Mouse (Mus musculus) midbrain, embryonic 12.5 days (tissue): ENCODE data around the gene Mdc1. TPM values are rescaled to one million over a fixed set of nuclear protein-coding genes. Genes with fewer than 3 reads are reported as not detected.

Experiments
- ATAC-seq: fragments of 200-750 bp; cut with Nextera tagmentation; 2 replicates; pipeline ENCODE4 v1.8.0; 2017; ENCODE audit warnings: low read depth, moderate TSS enrichment, moderate library complexity; ENCODE audit not compliant: low FRiP score
- H3K27ac ChIP-seq: fragments of 300-500 bp; sonication (generic); replicated peaks from 2 replicates; pipeline ENCODE4 v1.5.1; 2016; ENCODE audit warnings: mild to moderate bottlenecking
- H3K27me3 ChIP-seq: fragments of 300-500 bp; sonication (generic); 2 replicates; pipeline ENCODE4 v1.6.1; 2016; ENCODE audit warnings: mild to moderate bottlenecking
- H3K36me3 ChIP-seq: fragments of 300-500 bp; sonication (generic); 2 replicates; pipeline ENCODE4 v1.6.1; 2016
- H3K4me1 ChIP-seq: fragments of 300-500 bp; sonication (generic); 2 replicates; pipeline ENCODE4 v1.6.1; 2016
- H3K4me2 ChIP-seq: fragments of 300-500 bp; sonication (generic); replicated peaks from 2 replicates; pipeline ENCODE4 v1.6.1; 2016; ENCODE audit warnings: mild to moderate bottlenecking, moderate library complexity
- H3K4me3 ChIP-seq: fragments of 300-500 bp; sonication (generic); 2 replicates; pipeline ENCODE4 v1.5.1; 2016; ENCODE audit warnings: mild to moderate bottlenecking
- H3K9ac ChIP-seq: fragments of 300-500 bp; sonication (generic); replicated peaks from 2 replicates; pipeline ENCODE4 v1.6.1; 2016; ENCODE audit warnings: mild to moderate bottlenecking, moderate library complexity
- H3K9me3 ChIP-seq: fragments of 300-500 bp; sonication (generic); 2 replicates; pipeline ENCODE4 v1.6.1; 2016; ENCODE audit warnings: mild to moderate bottlenecking
- WGBS: fragments of 180-500 bp; shearing (Covaris S2); methylation state at CpG from one replicate; pipeline ENCODE4 v1.1.7; 2016; 5-methylcytosine and 5-hydroxymethylcytosine counted together
- polyA plus RNA-seq: library from polyadenylated mRNA; unstranded; fragments of >200 nt; fragmentation: Nextera tagmentation; extraction: Ambion mirVana; gene quantifications from 2 replicates; pipeline ENCODE4 v1.2.1, GENCODE M21; 2016

The Mdc1 gene
- polyA plus RNA-seq, 1 experiment from 2014 or later: 20.3 TPM

DNA sequence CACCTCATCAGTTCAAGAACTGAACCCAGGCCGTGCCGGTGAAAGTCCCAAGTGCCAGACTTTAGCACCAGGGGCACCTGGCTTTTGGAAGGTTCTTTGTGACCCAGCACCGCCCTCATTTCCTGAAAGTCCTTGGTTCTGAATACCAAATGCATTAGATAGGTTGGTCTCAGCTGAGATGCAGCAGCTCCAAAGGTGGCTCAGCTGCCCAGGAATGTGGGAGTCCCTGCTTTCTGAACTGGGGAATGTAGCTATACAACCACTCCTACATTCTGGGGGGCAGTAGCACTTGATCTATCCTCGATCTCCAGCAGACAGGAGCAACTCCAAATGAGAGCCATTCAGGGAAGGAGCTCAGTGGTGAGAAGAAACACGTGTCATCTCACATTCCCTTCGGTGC, 28.6 kb upstream of the Mdc1 start:
- ATAC-seq: no peak
- no peaks in the 10 kb centered on the region for H3K36me3 ChIP-seq
- WGBS: 78% methylated on average over 6 of the region's 6 CpGs

DNA sequence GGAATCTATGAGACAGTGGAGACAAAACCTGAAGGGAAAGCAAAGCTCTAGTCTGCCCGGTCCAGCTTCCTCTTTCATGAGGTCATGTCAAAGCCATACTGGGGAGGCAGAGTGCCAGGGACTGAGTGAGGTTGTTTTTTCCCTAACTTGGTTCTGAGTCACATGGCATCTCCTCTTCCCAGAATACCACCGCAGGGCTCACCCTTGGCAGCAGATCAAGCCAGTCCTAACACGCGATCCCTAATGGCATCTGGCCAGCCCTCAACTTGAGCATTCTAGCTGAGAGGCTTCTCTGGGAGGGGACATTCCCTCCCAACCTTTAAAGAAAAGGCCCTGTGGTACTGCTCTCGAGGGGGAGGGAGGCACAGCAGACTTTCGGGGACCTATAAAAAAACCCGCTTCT, 28.1 kb upstream of the Mdc1 start:
- H3K36me3 ChIP-seq: no peaks in the 10 kb centered on the region
- no peak overlapping the region for H3K27ac ChIP-seq
- no peak for ATAC-seq
- H3K9me3 ChIP-seq: no peaks in the 10 kb centered on the region
- H3K9ac ChIP-seq: no peak overlapping the region
- 80% methylated on average over 7 of the region's 7 CpGs for WGBS
- no peak overlapping the region for H3K4me3 ChIP-seq
- no peaks in the 10 kb centered on the region for H3K27me3 ChIP-seq
- H3K4me2 ChIP-seq: no peak overlapping the region
- H3K4me1 ChIP-seq: peaks cover 5% of the 10 kb centered on the region; the same call in 1 of the 2 replicates

More for the DNA sequence above, 28.6 kb upstream of the Mdc1 start:
- Histone ChIP-seq H3K9me3 (no peaks in the 10 kb centered on the region), H3K27ac (no peak overlapping the region), H3K4me1 (peaks cover 5% of the 10 kb centered on the region; the same call in 1 of the 2 replicates), H3K4me2 (no peak overlapping the region), H3K27me3 (no peaks in the 10 kb centered on the region), H3K9ac (no peak overlapping the region), H3K4me3 (no peak overlapping the region)

GRCm38 (mm10) chr17:35813653-35814052, 27.7 kb upstream of the Mdc1 start:
- H3K9ac ChIP-seq: no peak overlapping the region
- H3K36me3 ChIP-seq: no peaks in the 10 kb centered on the region
- WGBS: 83% methylated on average over 7 of the region's 7 CpGs
- H3K4me3 ChIP-seq: no peak overlapping the region
- peaks cover 5% of the 10 kb centered on the region; the same call in 1 of the 2 replicates for H3K4me1 ChIP-seq
- no peak overlapping the region for H3K27ac ChIP-seq
- ATAC-seq: no peak
- H3K27me3 ChIP-seq: no peaks in the 10 kb centered on the region
- H3K4me2 ChIP-seq: no peak overlapping the region
- H3K9me3 ChIP-seq: no peaks in the 10 kb centered on the region

DNA sequence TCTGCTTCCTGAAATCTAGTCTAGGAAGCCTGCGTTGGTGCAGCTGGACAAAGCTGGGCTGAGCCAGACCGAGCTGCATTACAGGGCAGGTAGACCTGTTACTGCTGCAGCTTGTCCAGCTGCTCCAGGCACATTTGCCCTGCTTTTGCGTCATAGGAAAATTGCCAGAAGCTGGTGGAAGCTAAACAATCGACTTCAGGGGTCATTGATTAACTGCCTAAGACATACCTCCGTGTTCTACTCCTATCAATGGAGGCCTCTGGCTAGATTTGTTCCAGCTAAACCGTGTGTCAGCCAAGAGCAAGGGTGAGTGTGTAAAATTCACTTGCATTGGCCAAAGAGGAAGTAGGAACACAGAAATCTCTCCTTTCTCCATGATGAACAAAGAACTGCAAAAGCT, 26.6 kb upstream of the Mdc1 start:
- H3K4me3 ChIP-seq: no peak overlapping the region
- WGBS: 73% methylated on average over 6 of the region's 6 CpGs
- H3K4me1 ChIP-seq: peaks cover 5% of the 10 kb centered on the region; the same call in 1 of the 2 replicates
- ATAC-seq: no peak
- no peak overlapping the region for H3K4me2 ChIP-seq
- H3K27me3 ChIP-seq: peaks cover 8% of the 10 kb centered on the region
- H3K27ac ChIP-seq: no peak overlapping the region
- H3K9me3 ChIP-seq: no peaks in the 10 kb centered on the region
- no peak overlapping the region for H3K9ac ChIP-seq
- no peaks in the 10 kb centered on the region for H3K36me3 ChIP-seq

- Histone ChIP-seq H3K27ac (no peak overlapping the region), H3K4me3 (no peak overlapping the region), H3K36me3 (no peaks in the 10 kb centered on the region), H3K9me3 (no peaks in the 10 kb centered on the region), H3K4me2 (no peak overlapping the region), H3K9ac (no peak overlapping the region), H3K27me3 (peaks cover 18% of the 10 kb centered on the region), H3K4me1 (peaks cover 5% of the 10 kb centered on the region; the same call in 1 of the 2 replicates)
- 73% methylated on average over 7 of the region's 7 CpGs for WGBS
- no peak for ATAC-seq
These were observed 25.5 kb upstream of the Mdc1 start for GRCm38 (mm10) chr17:35815836-35816235.

DNA sequence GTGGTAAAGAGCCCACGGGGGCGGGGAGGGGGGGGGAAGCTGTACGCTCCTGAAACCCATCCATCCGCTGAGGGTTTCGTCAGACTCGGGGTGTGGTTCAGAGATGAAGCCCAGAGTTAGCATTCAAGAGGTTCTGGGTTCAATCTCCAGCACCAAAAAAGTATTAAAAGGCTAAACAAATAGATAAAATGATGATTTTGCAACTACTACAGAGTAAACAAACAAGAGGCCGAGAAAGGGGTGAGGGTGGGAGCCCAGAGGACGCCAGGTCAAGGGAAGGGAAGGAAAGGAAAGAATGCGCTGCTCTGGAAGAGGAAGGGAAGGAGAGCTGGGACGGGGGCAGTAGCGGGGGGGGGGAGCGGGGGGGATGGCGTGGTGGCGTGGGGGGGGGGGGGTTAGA, 24.6 kb upstream of the Mdc1 start:
- H3K36me3 ChIP-seq: no peaks in the 10 kb centered on the region
- H3K9ac ChIP-seq: no peak overlapping the region
- WGBS: 44% methylated on average over 9 of the region's 14 CpGs
- H3K27ac ChIP-seq: no peak overlapping the region
- H3K4me1 ChIP-seq: peaks cover 13% of the 10 kb centered on the region
- H3K4me3 ChIP-seq: no peak overlapping the region
- no peak overlapping the region for H3K4me2 ChIP-seq
- ATAC-seq: no peak
- H3K27me3 ChIP-seq: peaks cover 27% of the 10 kb centered on the region
- no peaks in the 10 kb centered on the region for H3K9me3 ChIP-seq

DNA sequence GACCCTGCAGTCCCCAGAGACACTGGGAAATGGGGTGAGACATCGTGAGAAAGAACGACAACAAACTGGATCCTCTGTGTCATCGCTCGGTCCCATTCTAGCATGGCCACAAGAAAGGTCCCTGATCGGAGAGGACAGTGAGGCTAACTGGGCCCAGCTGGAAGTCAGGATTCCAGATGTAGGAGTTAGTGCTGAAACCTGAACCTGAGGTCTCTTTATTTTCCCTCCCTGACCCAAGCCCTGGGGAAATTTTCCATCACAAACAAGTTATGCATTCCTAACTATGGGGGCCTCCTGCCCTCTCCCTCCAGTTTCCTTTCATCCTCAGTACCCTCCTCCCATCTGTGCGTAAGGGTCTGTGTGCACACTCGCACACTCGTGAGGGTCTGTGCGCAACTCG, 24.1 kb upstream of the Mdc1 start:
- ATAC-seq: no peak
- Histone ChIP-seq H3K27me3 (peaks cover 32% of the 10 kb centered on the region), H3K27ac (no peak overlapping the region), H3K4me2 (no peak overlapping the region), H3K9me3 (no peaks in the 10 kb centered on the region), H3K36me3 (no peaks in the 10 kb centered on the region), H3K9ac (no peak overlapping the region), H3K4me3 (no peak overlapping the region), H3K4me1 (peaks cover 18% of the 10 kb centered on the region)
- 49% methylated on average over 10 of the region's 10 CpGs for WGBS

DNA sequence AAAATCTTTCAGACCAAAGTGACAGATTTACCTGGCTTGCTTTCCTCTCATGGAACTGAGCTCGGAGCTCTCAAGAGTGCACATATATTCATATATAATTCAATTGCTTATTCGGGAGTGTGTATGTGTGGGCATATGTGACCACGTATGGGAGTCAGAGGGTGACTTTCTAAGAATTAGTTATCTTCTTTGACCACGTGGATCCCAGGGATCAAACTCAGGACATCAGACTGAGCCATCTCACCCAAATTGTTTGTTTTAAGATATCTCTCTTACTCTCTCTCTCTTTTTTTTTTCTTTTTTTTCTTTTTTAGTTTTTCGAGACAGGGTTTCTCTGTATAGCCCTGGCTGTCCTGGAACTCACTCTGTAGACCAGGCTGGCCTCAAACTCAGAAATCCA, 21.2 kb upstream of the Mdc1 start:
- no peak overlapping the region for H3K4me3 ChIP-seq
- 86% methylated on average over 5 of the region's 5 CpGs for WGBS
- H3K36me3 ChIP-seq: peaks cover 4% of the 10 kb centered on the region; the same call in 1 of the 2 replicates
- no peak for ATAC-seq
- H3K27me3 ChIP-seq: peaks cover 33% of the 10 kb centered on the region
- H3K9ac ChIP-seq: no peak overlapping the region
- H3K27ac ChIP-seq: no peak overlapping the region
- H3K9me3 ChIP-seq: no peaks in the 10 kb centered on the region
- no peak overlapping the region for H3K4me2 ChIP-seq
- H3K4me1 ChIP-seq: peaks cover 37% of the 10 kb centered on the region

DNA sequence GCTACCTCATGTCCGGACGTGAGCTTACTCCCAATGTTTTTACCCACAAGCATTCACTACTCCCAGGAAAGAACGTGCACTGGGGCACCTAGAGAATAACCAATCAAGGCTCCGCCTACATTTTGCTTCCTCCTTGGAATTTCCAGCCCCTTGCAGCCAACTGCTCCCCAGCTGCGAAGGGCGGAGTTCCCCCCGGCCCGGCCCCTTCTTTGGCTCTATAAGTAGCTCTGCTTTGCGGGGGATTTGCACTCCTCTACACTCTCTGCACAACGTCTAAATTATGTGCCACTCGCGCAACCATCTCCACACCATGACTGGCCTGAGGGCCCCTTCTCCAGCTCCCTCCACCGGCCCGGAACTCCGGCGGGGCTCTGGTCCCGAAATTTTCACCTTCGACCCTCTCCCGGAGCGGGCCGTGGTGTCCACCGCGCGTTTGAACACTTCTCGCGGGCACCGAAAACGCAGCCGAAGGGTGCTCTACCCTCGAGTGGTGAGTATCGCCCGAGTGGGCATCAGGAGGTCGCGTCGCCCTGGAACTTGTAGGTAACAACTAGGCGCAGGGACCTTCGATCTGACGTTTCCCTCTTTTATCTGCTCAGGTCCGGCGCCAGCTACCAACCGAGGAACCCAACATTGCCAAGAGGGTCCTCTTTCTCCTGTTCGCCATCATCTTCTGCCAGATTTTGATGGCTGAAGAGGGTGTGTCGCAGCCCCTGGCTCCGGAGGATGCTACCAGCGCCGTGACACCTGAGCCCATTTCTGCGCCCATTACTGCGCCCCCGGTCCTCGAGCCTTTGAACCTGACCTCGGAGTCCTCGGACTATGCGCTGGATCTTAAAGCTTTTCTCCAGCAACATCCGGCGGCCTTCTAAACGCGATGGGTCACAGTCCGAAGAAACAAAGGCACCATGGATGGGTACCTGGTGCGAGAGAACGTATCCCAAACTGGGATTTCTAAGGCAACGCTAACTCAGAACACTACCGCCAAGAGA, 19.6 kb upstream of the Mdc1 start, which contains the start of gene Ier3:
Gene Ier3, plus strand, starts transcription at position 246 of the 992 bp plus-strand sequence.
- Histone ChIP-seq H3K4me2 (peak within 1 kb of the TSS; percentile 87), H3K9me3 (no peaks in the 10 kb centered on the region), H3K27ac (no peak within 1 kb of the TSS; the same call in 1 of the 2 replicates), H3K9ac (peak within 1 kb of the TSS; percentile 69), H3K4me3 (peak within 1 kb of the TSS; percentile 72), H3K27me3 (peaks cover 33% of the 10 kb centered on the region), H3K4me1 (peaks cover 32% of the 10 kb centered on the region), H3K36me3 (peaks cover 19% of the 10 kb centered on the region)
- no peak for ATAC-seq
- under 1% methylated on average over 62 of the region's 62 CpGs for WGBS

- H3K4me2 ChIP-seq: peak overlapping the region; percentile 87
- peaks cover 27% of the 10 kb centered on the region for H3K36me3 ChIP-seq
- peak overlapping the region; percentile 72 for H3K4me3 ChIP-seq
- H3K4me1 ChIP-seq: peaks cover 32% of the 10 kb centered on the region
- peak overlapping the region; percentile 69 for H3K9ac ChIP-seq
- H3K9me3 ChIP-seq: no peaks in the 10 kb centered on the region
- H3K27me3 ChIP-seq: peaks cover 33% of the 10 kb centered on the region
- H3K27ac ChIP-seq: peak overlapping the region; percentile 82
- ATAC-seq: no peak; the same call in none of the 2 replicates
- WGBS: 2% methylated on average over 11 of the region's 11 CpGs
These were observed 18.8 kb upstream of the Mdc1 start for GRCm38 (mm10) chr17:35822564-35822963.

- Histone ChIP-seq H3K4me2 (peak within 1 kb of the TSS; percentile 87), H3K4me1 (peaks cover 32% of the 10 kb centered on the region), H3K27me3 (peaks cover 33% of the 10 kb centered on the region), H3K9ac (peak within 1 kb of the TSS; percentile 69), H3K27ac (peak within 1 kb of the TSS; percentile 82), H3K4me3 (peak within 1 kb of the TSS; percentile 72), H3K36me3 (peaks cover 33% of the 10 kb centered on the region), H3K9me3 (no peaks in the 10 kb centered on the region)
- under 1% methylated on average over 39 of the region's 47 CpGs for WGBS
- peak; percentile 88 for ATAC-seq
These were observed 18.1 kb upstream of the Mdc1 start, which contains the start of gene Flot1 for GRCm38 (mm10) chr17:35822964-35823937. TSS of gene Flot1 (plus strand) at chr17:35823230.
